Mouse (Mus musculus): Measurements from ENCODE around the gene P4htm. TPM values are rescaled to one million over a fixed set of nuclear protein-coding genes. Genes with fewer than 3 reads are reported as not detected.

The P4htm gene
- polyA plus RNA-seq, 1 experiment from 2014 or later, result 8.3 TPM

- H3K36me3 ChIP-seq (ENCODE audit: control insufficient read depth, insufficient read depth, low read length), result peaks cover 48% of the 10 kb centered on the region
- no peak for ATAC-seq (ENCODE audit: low read depth)
- WGBS, result 74% methylated on average over 1 of the region's 1 CpGs
These were observed 66.5 kb downstream of the P4htm start for GRCm38 (mm10) chr9:108530954-108531353.

More at GRCm38 (mm10) chr9:108530954-108531353, 66.5 kb downstream of the P4htm start:
- no peak overlapping the region for H3K9ac ChIP-seq (ENCODE audit: low read length)
- H3K4me2 ChIP-seq (ENCODE audit: low read depth, low read length), result no peak overlapping the region
- no peak overlapping the region for H3K27ac ChIP-seq (ENCODE audit: low read length)
- H3K4me3 ChIP-seq (ENCODE audit: low read length), result no peak overlapping the region
- no peaks in the 10 kb centered on the region for H3K27me3 ChIP-seq (ENCODE audit: control insufficient read depth, insufficient read depth, low read depth, low read length)
- H3K9me3 ChIP-seq (ENCODE audit: control insufficient read depth, low read length), result no peaks in the 10 kb centered on the region
- no peaks in the 10 kb centered on the region for H3K4me1 ChIP-seq (replicated peaks; ENCODE audit: control insufficient read depth, insufficient read depth, low read length)

MicroRNAs within 50 kb of the gene (microRNA counts, 519-probe panel; counts per million panel counts)
- microRNA mmu-miR-191 (3,410 counts per million, percentile 67 among the panel's probes with 10 or more counts), microRNA mmu-miR-425 (3,079 counts per million, percentile 59 among the panel's probes with 10 or more counts)

Small RNAs within 50 kb of the gene (microRNA-seq; reads per million reads assigned to microRNA genes)
- gene Gm24083 (not detected), gene Mir191 (not detected), gene Mir425 (2,125 reads per million, percentile 81 among the genes with 10 or more reads in this experiment)

Other genes with a start within 250 kb of the P4htm start
- 89.9 and 93.6 TPM in 2 replicates for gene Usp4, start 249.8 kb downstream of the P4htm start, polyA plus RNA-seq (2015; fragmentation: Nextera tagmentation; extraction: Ambion mirVana)
- gene 1700102P08Rik, start 204.9 kb downstream of the P4htm start, polyA plus RNA-seq (2015; fragmentation: Nextera tagmentation; extraction: Ambion mirVana), result 0.41 and 0.64 TPM in 2 replicates
- 1.7 and 2.6 TPM in 2 replicates for gene Ccdc36, start 169.2 kb downstream of the P4htm start, polyA plus RNA-seq (2015; fragmentation: Nextera tagmentation; extraction: Ambion mirVana)
- gene BC048562, start 161.2 kb downstream of the P4htm start, polyA plus RNA-seq (2015; fragmentation: Nextera tagmentation; extraction: Ambion mirVana), result not detected in 2 replicates
- gene Ccdc71, start 137.1 kb downstream of the P4htm start, polyA plus RNA-seq (2015; fragmentation: Nextera tagmentation; extraction: Ambion mirVana), result 50.7 and 58.0 TPM in 2 replicates
- 76.6 and 89.7 TPM in 2 replicates for gene Klhdc8b, start 136.1 kb downstream of the P4htm start, polyA plus RNA-seq (2015; fragmentation: Nextera tagmentation; extraction: Ambion mirVana)
- 86.0 and 95.5 TPM in 2 replicates for gene Lamb2, start 117.9 kb downstream of the P4htm start, polyA plus RNA-seq (2015; fragmentation: Nextera tagmentation; extraction: Ambion mirVana)
- 59.1 and 61.0 TPM in 2 replicates for gene Usp19, start 107.1 kb downstream of the P4htm start, polyA plus RNA-seq (2015; fragmentation: Nextera tagmentation; extraction: Ambion mirVana)
- 97.4 and 107 TPM in 2 replicates for gene Qars, start 90.0 kb downstream of the P4htm start, polyA plus RNA-seq (2015; fragmentation: Nextera tagmentation; extraction: Ambion mirVana)
- gene Qrich1, start 80.9 kb downstream of the P4htm start, polyA plus RNA-seq (2015; fragmentation: Nextera tagmentation; extraction: Ambion mirVana), result 108 and 118 TPM in 2 replicates
- 148 and 149 TPM in 2 replicates for gene Impdh2, start 37.4 kb downstream of the P4htm start, polyA plus RNA-seq (2015; fragmentation: Nextera tagmentation; extraction: Ambion mirVana)
- gene Ndufaf3, start 30.2 kb downstream of the P4htm start, polyA plus RNA-seq (2015; fragmentation: Nextera tagmentation; extraction: Ambion mirVana), result 55.8 and 60.2 TPM in 2 replicates
- 146 and 161 TPM in 2 replicates for gene Dalrd3, start 27.8 kb downstream of the P4htm start, polyA plus RNA-seq (2015; fragmentation: Nextera tagmentation; extraction: Ambion mirVana)
- gene Wdr6, start 18.9 kb downstream of the P4htm start, polyA plus RNA-seq (2015; fragmentation: Nextera tagmentation; extraction: Ambion mirVana), result 122 and 128 TPM in 2 replicates
- 44.3 and 46.7 TPM in 2 replicates for gene Arih2, start 51.7 kb upstream of the P4htm start, polyA plus RNA-seq (2015; fragmentation: Nextera tagmentation; extraction: Ambion mirVana)
- 44.8 and 46.8 TPM in 2 replicates for gene Slc25a20, start 64.4 kb upstream of the P4htm start, polyA plus RNA-seq (2015; fragmentation: Nextera tagmentation; extraction: Ambion mirVana)
- gene Prkar2a, start 91.6 kb upstream of the P4htm start, polyA plus RNA-seq (2015; fragmentation: Nextera tagmentation; extraction: Ambion mirVana), result 13.1 and 14.8 TPM in 2 replicates
- gene Ip6k2, start 186.1 kb upstream of the P4htm start, polyA plus RNA-seq (2015; fragmentation: Nextera tagmentation; extraction: Ambion mirVana), result 62.1 and 68.1 TPM in 2 replicates
- 13.2 and 15.4 TPM in 2 replicates for gene Nckipsd, start 210.7 kb upstream of the P4htm start, polyA plus RNA-seq (2015; fragmentation: Nextera tagmentation; extraction: Ambion mirVana)
- 0.11 and 0.14 TPM in 2 replicates for gene Celsr3, start 228.7 kb upstream of the P4htm start, polyA plus RNA-seq (2015; fragmentation: Nextera tagmentation; extraction: Ambion mirVana)

Data from lung, embryonic 16.5 days (tissue).